Mouse (Mus musculus) testis, adult 2 months (tissue): ENCODE results near the gene Mocs2.

Experiments used
- CTCF ChIP-seq: fragments of 200-500 bp; IDR thresholded peaks from 2 replicates; pipeline ENCODE4 v1.5.1; 2012; ENCODE audit warnings: low read depth, mild to moderate bottlenecking, inconsistent platforms, low read length, moderate library complexity; ENCODE audit not compliant: control insufficient read depth, insufficient read depth, insufficient replicate concordance
- POLR2A ChIP-seq: fragments of 200-500 bp; IDR thresholded peaks from 2 replicates; pipeline ENCODE4 v1.6.1; 2012; ENCODE audit warnings: low read depth, mild to moderate bottlenecking, inconsistent platforms, low read length, moderate library complexity; ENCODE audit not compliant: control insufficient read depth

DNA sequence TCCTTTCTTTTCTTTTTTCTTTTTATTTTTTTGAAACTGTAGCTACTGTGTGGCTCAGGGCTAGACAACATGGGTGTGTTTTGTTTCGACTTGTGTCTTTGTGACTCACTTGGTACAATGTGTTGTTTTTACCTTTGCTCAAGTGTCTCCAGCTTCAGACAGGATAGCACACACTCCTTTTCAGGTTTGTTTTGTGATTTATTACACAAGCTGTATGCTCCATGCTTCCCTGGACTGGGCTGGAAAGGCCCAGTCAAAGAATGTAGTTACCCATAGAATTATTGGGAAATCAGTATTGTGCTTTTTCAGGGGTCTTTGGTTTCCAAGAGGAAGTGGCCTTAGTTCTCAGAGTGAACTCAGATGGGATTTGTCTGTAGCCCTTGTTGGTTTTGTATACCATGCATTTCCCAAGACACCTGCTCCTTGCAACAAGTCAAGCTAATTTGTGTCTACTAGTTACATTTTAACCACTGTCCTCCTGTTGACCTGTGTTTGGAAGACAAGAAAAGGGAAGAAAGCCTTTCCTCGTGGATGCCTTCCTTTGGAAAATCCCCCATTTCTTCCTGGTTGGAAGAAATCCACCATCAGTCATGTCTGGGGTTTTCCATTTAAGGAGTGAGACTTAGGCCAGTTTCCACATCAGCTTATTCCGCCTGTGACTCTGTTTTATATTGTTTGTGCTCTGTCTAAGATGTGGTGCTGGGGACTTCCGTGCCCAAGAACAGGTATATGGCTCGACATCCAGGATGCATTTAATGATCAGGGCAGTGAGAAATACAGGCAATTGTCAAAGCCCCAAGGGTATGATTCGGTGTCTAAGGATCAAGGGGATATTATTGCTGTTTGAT lies 34.5 kb downstream of the Mocs2 start:
- TF ChIP-seq POLR2A (no peak), CTCF (no peak)
